Mouse (Mus musculus): ENCODE data around the gene Pnpla3. TPM values are rescaled to one million over a fixed set of nuclear protein-coding genes. Genes with fewer than 3 reads are reported as not detected.

Pnpla3 gene
- polyA plus RNA-seq, 1 experiment from 2014 or later, result 1.9 TPM

DNA sequence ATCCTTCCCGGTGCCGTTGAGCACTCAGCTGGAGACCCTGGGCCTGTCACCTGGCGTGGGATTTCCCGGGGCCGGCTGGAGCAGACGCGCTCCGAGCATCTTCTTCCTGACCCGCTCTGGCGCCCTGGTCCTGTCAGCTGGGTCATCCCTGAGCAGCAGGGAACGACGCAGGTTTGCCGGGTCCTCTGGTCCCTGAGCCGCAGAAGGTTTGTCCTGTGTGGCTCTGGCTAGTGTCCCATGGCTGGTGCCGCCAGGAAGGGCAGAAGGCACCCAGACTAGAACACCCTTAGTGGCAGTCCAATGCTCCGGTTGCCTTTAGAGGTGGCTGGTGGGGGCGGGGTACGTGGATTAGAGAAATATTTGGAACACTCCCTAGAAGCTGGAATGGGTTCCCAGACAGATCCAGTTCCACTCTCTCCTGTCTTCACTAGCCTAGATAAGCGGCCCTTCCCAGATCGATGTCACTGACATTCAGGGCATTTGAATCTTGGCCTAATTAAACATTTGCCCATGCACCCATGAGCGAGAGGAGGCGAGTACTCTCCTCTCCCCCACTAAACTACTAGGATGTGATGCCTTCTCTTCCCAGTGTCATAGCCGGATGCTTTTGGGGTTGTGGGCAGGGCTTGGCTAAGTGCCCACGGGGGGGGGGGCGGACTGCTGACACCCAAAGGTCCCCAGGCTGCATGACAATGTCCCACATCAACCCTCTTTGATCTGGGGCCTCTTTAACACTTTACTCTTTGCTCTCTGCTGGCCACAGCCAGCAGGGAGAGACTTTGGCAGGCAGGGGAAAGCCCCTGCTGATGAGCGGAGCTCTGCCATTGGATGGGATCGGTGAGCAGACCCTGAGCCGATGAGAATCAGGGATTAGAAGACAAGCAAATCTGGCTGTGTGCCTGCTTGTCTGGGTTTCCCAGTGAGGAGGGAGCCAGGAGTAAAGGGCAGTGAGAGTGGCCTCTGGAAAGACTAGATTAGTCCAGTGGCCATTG, 829 bp downstream of the Pnpla3 start:
- DNase-seq (peak; percentile 65), ATAC-seq (peak; percentile 77)
- peak overlapping the region; percentile 59 for H3K9ac ChIP-seq (replicated peaks)
- H3K27me3 ChIP-seq (ENCODE audit: insufficient read depth, low read length), result peaks cover 7% of the 10 kb centered on the region; the same call in 1 of the 2 replicates
- TF ChIP-seq CTCF (IDR thresholded peaks at IDR 0.05; ENCODE audit: low read depth) (no peak), EP300 (IDR thresholded peaks at IDR 0.05; ENCODE audit: low read depth) (no peak)
- H3K27ac ChIP-seq (ENCODE audit: low read depth), result peak overlapping the region; percentile 66
- no peaks in the 10 kb centered on the region for H3K9me3 ChIP-seq (ENCODE audit: low read length)
- peaks cover 7% of the 10 kb centered on the region for H3K4me1 ChIP-seq (ENCODE audit: insufficient read depth)
- H3K4me3 ChIP-seq (ENCODE audit: low read depth, low read length), result peak overlapping the region; percentile 44
- no peaks in the 10 kb centered on the region for H3K36me3 ChIP-seq (replicated peaks; ENCODE audit: insufficient read depth, low read length)
- peak overlapping the region; percentile 69 for H3K4me2 ChIP-seq (ENCODE audit: low read depth, low read length)
- 4% methylated on average over 28 of the region's 28 CpGs for WGBS (ENCODE audit: insufficient replicate concordance)

DNA sequence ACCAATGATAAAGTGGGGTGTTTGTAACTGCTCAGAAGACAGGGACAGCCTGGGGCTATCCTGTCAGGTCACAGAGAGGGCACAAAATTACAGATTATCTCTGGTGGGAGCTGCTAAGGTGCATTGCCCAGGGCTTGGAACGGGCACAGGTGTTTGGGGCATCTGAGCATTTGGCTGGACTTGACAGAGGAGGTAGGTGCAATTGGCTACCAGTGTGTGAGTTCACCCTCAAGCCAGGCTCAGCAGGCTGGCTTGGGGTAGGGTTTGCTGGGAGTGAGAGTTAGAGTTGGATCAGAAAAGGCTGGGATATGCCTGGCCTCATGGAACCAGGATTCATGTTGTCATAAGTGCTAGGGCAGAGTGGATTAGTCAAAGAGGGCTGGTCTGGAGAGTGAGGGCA, 1.9 kb downstream of the Pnpla3 start:
- 50% methylated on average over 1 of the region's 1 CpGs for WGBS (ENCODE audit: insufficient replicate concordance)
- DNase-seq, result no peak
- Histone ChIP-seq H3K4me1 (ENCODE audit: insufficient read depth) (peaks cover 7% of the 10 kb centered on the region), H3K27ac (ENCODE audit: low read depth) (peak overlapping the region; percentile 66; the same call in 1 of the 2 replicates), H3K27me3 (ENCODE audit: insufficient read depth, low read length) (peaks cover 7% of the 10 kb centered on the region; the same call in 1 of the 2 replicates), H3K4me3 (ENCODE audit: low read depth, low read length) (0 out of 2 replicates have a peak overlapping the region, but pooled peaks have one; percentile 44), H3K4me2 (ENCODE audit: low read depth, low read length) (peak overlapping the region; percentile 69), H3K9ac (replicated peaks) (peak overlapping the region; percentile 30; the same call in 1 of the 2 replicates), H3K9me3 (ENCODE audit: low read length) (no peaks in the 10 kb centered on the region), H3K36me3 (replicated peaks; ENCODE audit: insufficient read depth, low read length) (no peaks in the 10 kb centered on the region; the same call in 1 of the 2 replicates)
- ATAC-seq, result no peak
- TF ChIP-seq CTCF (IDR thresholded peaks at IDR 0.05; ENCODE audit: low read depth), result no peak
- TF ChIP-seq EP300 (IDR thresholded peaks at IDR 0.05; ENCODE audit: low read depth), result no peak

DNA sequence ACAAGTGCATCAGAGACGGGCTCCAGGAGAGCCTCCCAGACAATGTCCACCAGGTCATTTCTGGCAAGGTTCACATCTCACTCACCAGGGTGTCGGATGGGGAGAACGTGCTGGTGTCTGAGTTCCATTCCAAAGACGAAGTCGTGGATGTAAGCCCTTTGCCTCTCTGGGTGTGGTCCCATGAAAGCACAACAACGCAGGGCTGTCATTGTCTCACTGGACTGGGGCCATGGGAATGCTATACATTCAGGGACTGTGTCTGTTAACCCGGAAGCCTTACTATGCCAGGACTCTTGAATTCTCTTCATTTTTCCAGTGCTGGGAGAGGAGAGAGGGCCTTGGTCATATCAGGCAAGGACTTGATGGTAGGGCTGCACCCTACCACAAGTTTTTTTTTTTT, 3.5 kb downstream of the Pnpla3 start:
- no peak for DNase-seq
- Histone ChIP-seq H3K9ac (replicated peaks) (no peak overlapping the region), H3K9me3 (ENCODE audit: low read length) (no peaks in the 10 kb centered on the region), H3K27me3 (ENCODE audit: insufficient read depth, low read length) (peaks cover 7% of the 10 kb centered on the region; the same call in 1 of the 2 replicates), H3K27ac (ENCODE audit: low read depth) (no peak overlapping the region), H3K4me2 (ENCODE audit: low read depth, low read length) (no peak overlapping the region), H3K4me3 (ENCODE audit: low read depth, low read length) (no peak overlapping the region), H3K4me1 (ENCODE audit: insufficient read depth) (peaks cover 7% of the 10 kb centered on the region), H3K36me3 (replicated peaks; ENCODE audit: insufficient read depth, low read length) (peaks cover 4% of the 10 kb centered on the region; the same call in 1 of the 2 replicates)
- TF ChIP-seq CTCF (IDR thresholded peaks at IDR 0.05; ENCODE audit: low read depth), result no peak
- no peak for TF ChIP-seq EP300 (IDR thresholded peaks at IDR 0.05; ENCODE audit: low read depth)
- WGBS (ENCODE audit: insufficient replicate concordance), result 77% methylated on average over 7 of the region's 7 CpGs
- no peak for ATAC-seq

DNA sequence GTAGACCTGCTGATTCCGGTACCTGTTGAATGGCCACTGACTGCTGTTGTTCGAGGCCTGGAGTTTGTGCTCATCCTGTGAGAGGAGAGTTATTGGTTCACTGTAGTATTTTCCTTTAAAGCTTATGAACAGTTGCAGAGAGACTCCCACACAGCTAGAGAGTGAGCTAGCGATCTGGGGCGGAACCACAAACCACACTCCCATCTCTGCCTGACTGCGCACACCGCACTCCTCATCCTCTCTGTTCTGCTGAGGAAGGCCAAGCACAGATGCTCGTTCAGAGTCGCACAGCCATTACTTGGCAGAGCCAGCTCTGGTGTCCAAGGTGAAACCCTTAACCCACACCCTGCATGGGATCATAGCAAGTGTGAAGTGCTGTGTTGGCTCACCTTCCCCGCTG, 11.1 kb downstream of the Pnpla3 start:
- DNase-seq (no peak), ATAC-seq (no peak)
- Histone ChIP-seq H3K9me3 (ENCODE audit: low read length) (no peaks in the 10 kb centered on the region), H3K9ac (replicated peaks) (no peak overlapping the region), H3K27ac (ENCODE audit: low read depth) (no peak overlapping the region), H3K4me1 (ENCODE audit: insufficient read depth) (no peaks in the 10 kb centered on the region), H3K4me2 (ENCODE audit: low read depth, low read length) (no peak overlapping the region), H3K27me3 (ENCODE audit: insufficient read depth, low read length) (no peaks in the 10 kb centered on the region), H3K4me3 (ENCODE audit: low read depth, low read length) (no peak overlapping the region), H3K36me3 (replicated peaks; ENCODE audit: insufficient read depth, low read length) (peaks cover 4% of the 10 kb centered on the region; the same call in 1 of the 2 replicates)
- 76% methylated on average over 9 of the region's 9 CpGs for WGBS (ENCODE audit: insufficient replicate concordance)
- TF ChIP-seq EP300 (IDR thresholded peaks at IDR 0.05; ENCODE audit: low read depth), result no peak
- no peak for TF ChIP-seq CTCF (IDR thresholded peaks at IDR 0.05; ENCODE audit: low read depth)

DNA sequence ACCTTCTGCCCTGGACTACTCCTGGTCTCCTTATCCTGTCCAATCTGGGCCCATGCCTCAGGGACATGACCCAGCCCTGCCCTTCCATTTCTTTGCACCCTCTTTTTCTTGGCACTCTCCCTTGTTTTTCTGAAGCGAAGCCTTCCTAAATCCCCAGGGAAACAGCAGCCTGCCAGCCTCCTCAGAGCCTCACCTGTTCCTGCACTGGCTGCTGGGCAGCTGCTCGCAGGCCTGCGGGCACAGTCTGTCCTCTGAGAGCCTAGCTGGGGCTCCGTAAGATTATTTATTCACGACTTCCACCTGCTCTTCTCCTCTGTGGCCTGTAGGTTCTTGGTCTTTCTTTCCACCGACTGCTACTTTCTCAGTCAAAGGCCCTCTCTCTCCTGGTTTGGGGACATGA, 14.4 kb downstream of the Pnpla3 start:
- H3K4me2 ChIP-seq (ENCODE audit: low read depth, low read length), result no peak overlapping the region
- no peaks in the 10 kb centered on the region for H3K27me3 ChIP-seq (ENCODE audit: insufficient read depth, low read length)
- TF ChIP-seq EP300 (IDR thresholded peaks at IDR 0.05; ENCODE audit: low read depth) (no peak), CTCF (IDR thresholded peaks at IDR 0.05; ENCODE audit: low read depth) (no peak)
- no peaks in the 10 kb centered on the region for H3K9me3 ChIP-seq (ENCODE audit: low read length)
- H3K36me3 ChIP-seq (replicated peaks; ENCODE audit: insufficient read depth, low read length), result peaks cover 4% of the 10 kb centered on the region
- WGBS (ENCODE audit: insufficient replicate concordance), result 64% methylated on average over 6 of the region's 6 CpGs
- H3K9ac ChIP-seq (replicated peaks), result no peak overlapping the region
- DNase-seq (no peak), ATAC-seq (no peak)
- H3K27ac ChIP-seq (ENCODE audit: low read depth), result no peak overlapping the region
- peaks cover 2% of the 10 kb centered on the region; the same call in 1 of the 2 replicates for H3K4me1 ChIP-seq (ENCODE audit: insufficient read depth)
- no peak overlapping the region for H3K4me3 ChIP-seq (ENCODE audit: low read depth, low read length)

DNA sequence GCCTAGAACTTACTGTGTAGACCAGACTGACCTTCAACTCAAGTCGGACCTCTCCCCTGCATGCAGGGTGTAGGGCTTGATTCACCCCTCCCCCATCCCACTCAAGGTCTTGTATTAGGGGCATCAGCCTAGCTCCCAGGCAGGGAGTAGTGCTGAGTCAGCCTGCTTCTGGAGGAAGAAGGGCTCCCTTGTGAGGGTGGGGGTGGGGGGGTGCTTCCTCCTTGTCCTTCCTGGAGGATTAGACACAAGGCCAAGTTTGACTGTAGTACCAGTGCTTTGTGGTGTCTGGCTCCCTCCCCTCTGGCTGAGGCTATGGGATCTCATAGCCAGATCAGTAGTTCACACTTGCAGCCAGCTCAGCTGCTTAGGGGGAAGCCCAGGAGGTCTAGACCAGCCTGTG, 16.3 kb downstream of the Pnpla3 start:
- DNase-seq (peak; percentile 39), ATAC-seq (peak; percentile 63; the same call in 1 of the 2 replicates)
- 11% methylated on average over 1 of the region's 1 CpGs for WGBS (ENCODE audit: insufficient replicate concordance)
- Histone ChIP-seq H3K9ac (replicated peaks) (no peak overlapping the region), H3K36me3 (replicated peaks; ENCODE audit: insufficient read depth, low read length) (peaks cover 4% of the 10 kb centered on the region), H3K4me1 (ENCODE audit: insufficient read depth) (peaks cover 2% of the 10 kb centered on the region; the same call in 1 of the 2 replicates), H3K9me3 (ENCODE audit: low read length) (no peaks in the 10 kb centered on the region), H3K27ac (ENCODE audit: low read depth) (peak overlapping the region; percentile 39), H3K4me2 (ENCODE audit: low read depth, low read length) (no peak overlapping the region), H3K27me3 (ENCODE audit: insufficient read depth, low read length) (no peaks in the 10 kb centered on the region), H3K4me3 (ENCODE audit: low read depth, low read length) (no peak overlapping the region)
- TF ChIP-seq EP300 (IDR thresholded peaks at IDR 0.05; ENCODE audit: low read depth) (no peak), CTCF (IDR thresholded peaks at IDR 0.05; ENCODE audit: low read depth) (no peak)
